22 mouse cellular contexts compared by ENCODE assay signal in the genomic region with DNA sequence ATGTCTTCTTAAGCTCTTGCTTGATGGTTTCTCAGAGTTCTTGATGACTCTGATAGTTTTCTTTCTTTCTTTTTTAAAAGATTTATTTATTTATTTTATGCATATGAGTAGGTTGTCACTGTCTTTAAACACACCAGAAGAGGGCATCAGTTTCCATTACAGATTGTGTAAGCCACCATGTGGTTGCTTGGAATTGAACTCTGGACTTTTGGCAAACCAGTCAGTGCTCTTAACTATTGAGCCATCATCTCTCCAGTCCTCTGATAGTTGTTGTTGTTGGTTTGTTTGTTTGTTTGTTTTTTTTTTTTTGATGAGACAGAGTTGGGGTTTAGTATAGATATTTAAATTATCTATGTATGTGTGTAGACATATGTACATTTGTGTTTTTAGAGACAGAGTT. TPM values are rescaled to one million over a fixed set of nuclear protein-coding genes. Genes with fewer than 3 reads are reported as not detected.
DNase-seq lines count a peak whose midpoint lies in the region; ATAC-seq and TF ChIP-seq lines count a peak whose summit lies in the region.
"Had no signal": no experiment of that assay in that cellular context is flagged by ENCODE, and none has a peak within 500 bp of the region (broad histone marks: within the 10 kb centered on the region; RNA-seq: fewer than 3 reads in every experiment).

No protein-coding gene starts in this region.

- H3K9ac ChIP-seq in liver, postnatal 0 days (replicated peaks): no peak overlapping the region
- H3K9ac ChIP-seq in liver, embryonic 11.5 days (ENCODE audit: low read depth, low read length): no peak overlapping the region
- H3K9ac ChIP-seq: embryonic facial prominence, embryonic 13.5 days; embryonic facial prominence, embryonic 15.5 days; forebrain, embryonic 12.5 days had no signal

- no peak overlapping the region for H3K4me2 ChIP-seq in liver, postnatal 0 days (ENCODE audit: low read depth, low read length)
- no peak overlapping the region for H3K4me2 ChIP-seq in liver, embryonic 11.5 days
- H3K4me2 ChIP-seq: embryonic facial prominence, embryonic 13.5 days; embryonic facial prominence, embryonic 15.5 days; forebrain, embryonic 12.5 days had no signal

- no peak for TF ChIP-seq EP300 in liver, postnatal 0 days (IDR thresholded peaks at IDR 0.05; ENCODE audit: low read depth)

- ATAC-seq in liver, postnatal 0 days: no peak
- no peak for ATAC-seq in liver, embryonic 11.5 days (replicated peaks; ENCODE audit: low FRiP score)
- ATAC-seq: forebrain, embryonic 14.5 days had no signal

- no peaks in the 10 kb centered on the region for H3K27me3 ChIP-seq in kidney, adult 2 months (replicated peaks; ENCODE audit: control insufficient read depth, insufficient read depth, low read length)
- no peaks in the 10 kb centered on the region for H3K27me3 ChIP-seq in liver, postnatal 0 days (ENCODE audit: insufficient read depth, low read length)
- no peaks in the 10 kb centered on the region for H3K27me3 ChIP-seq in liver, embryonic 11.5 days (replicated peaks; ENCODE audit: control insufficient read depth, insufficient read depth, low read length)
- H3K27me3 ChIP-seq: embryonic facial prominence, embryonic 15.5 days had no signal

- H3K9me3 ChIP-seq in liver, postnatal 0 days (ENCODE audit: low read length): no peaks in the 10 kb centered on the region
- H3K9me3 ChIP-seq in liver, embryonic 11.5 days (ENCODE audit: control insufficient read depth, low read length): no peaks in the 10 kb centered on the region
- H3K9me3 ChIP-seq: embryonic facial prominence, embryonic 13.5 days; embryonic facial prominence, embryonic 15.5 days; forebrain, embryonic 10.5 days; forebrain, embryonic 12.5 days had no signal

- no peak overlapping the region for H3K27ac ChIP-seq in kidney, adult 2 months (ENCODE audit: insufficient read depth, low read depth, low read length)
- H3K27ac ChIP-seq in layer of hippocampus, adult 2 months: no peak overlapping the region
- H3K27ac ChIP-seq in liver, postnatal 0 days (ENCODE audit: low read depth): no peak overlapping the region
- no peak overlapping the region for H3K27ac ChIP-seq in liver, embryonic 11.5 days (ENCODE audit: low read depth, low read length)
- H3K27ac ChIP-seq: embryonic facial prominence, embryonic 13.5 days; embryonic facial prominence, embryonic 15.5 days; forebrain, embryonic 10.5 days; forebrain, embryonic 12.5 days had no signal

- TF ChIP-seq CTCF in kidney, adult 2 months (conservative IDR thresholded peaks at IDR 0.05; ENCODE audit: insufficient read depth, insufficient read length, low read depth, low read length): no peak
- peak; percentile 39; the same call in 1 of the 2 replicates for TF ChIP-seq CTCF in layer of hippocampus, adult 2 months (conservative IDR thresholded peaks at IDR 0.05)
- 0 out of 2 replicates have a peak, but pooled peaks have one; percentile 19 for TF ChIP-seq CTCF in liver, postnatal 0 days (IDR thresholded peaks at IDR 0.05; ENCODE audit: low read depth)

- no peak overlapping the region for H3K4me3 ChIP-seq in kidney, adult 2 months (ENCODE audit: insufficient read depth, low read depth, low read length)
- H3K4me3 ChIP-seq in layer of hippocampus, adult 2 months: no peak overlapping the region
- no peak overlapping the region for H3K4me3 ChIP-seq in liver, postnatal 0 days (ENCODE audit: low read depth, low read length)
- H3K4me3 ChIP-seq in liver, embryonic 11.5 days (ENCODE audit: low read depth, low read length): no peak overlapping the region
- H3K4me3 ChIP-seq: embryonic facial prominence, embryonic 13.5 days; embryonic facial prominence, embryonic 15.5 days; erythroblast, embryonic 14.5 days; forebrain, embryonic 10.5 days; forebrain, embryonic 12.5 days had no signal

- H3K4me1 ChIP-seq in kidney, adult 2 months (ENCODE audit: control insufficient read depth, insufficient read depth, low read length): no peaks in the 10 kb centered on the region
- peaks cover 13% of the 10 kb centered on the region for H3K4me1 ChIP-seq in liver, postnatal 0 days (ENCODE audit: insufficient read depth)
- H3K4me1 ChIP-seq in liver, embryonic 11.5 days (replicated peaks; ENCODE audit: control insufficient read depth, insufficient read depth, low read length): peaks cover 13% of the 10 kb centered on the region

- peak; percentile 28 for DNase-seq in kidney, adult 2 months
- DNase-seq in kidney, postnatal 10 days: no peak
- DNase-seq in layer of hippocampus, adult 2 months (ENCODE audit: low spot score in 2 of 2): no peak
- no peak for DNase-seq in layer of hippocampus, postnatal 36 days
- DNase-seq in liver, postnatal 0 days: no peak
- no peak for DNase-seq in liver, embryonic 11.5 days (ENCODE audit: low spot score)
- DNase-seq: adrenal gland, adult 2 months; adrenal gland, postnatal 10 days; adrenal gland, postnatal 25 days; cerebellum, adult 11 months; cerebellum, adult 18-20 months; cerebellum, adult 8-10 months; cerebellum, adult 9-11 months; cerebellum, postnatal 14 days; cerebellum, postnatal 36 days; embryo, embryonic 11 days had no signal

- H3K36me3 ChIP-seq in kidney, adult 2 months (ENCODE audit: control insufficient read depth, insufficient read depth, low read length): no peaks in the 10 kb centered on the region
- no peaks in the 10 kb centered on the region; the same call in 1 of the 2 replicates for H3K36me3 ChIP-seq in liver, postnatal 0 days (replicated peaks; ENCODE audit: insufficient read depth, low read length)
- no peaks in the 10 kb centered on the region for H3K36me3 ChIP-seq in liver, embryonic 11.5 days (ENCODE audit: control insufficient read depth, insufficient read depth, low read length)
- H3K36me3 ChIP-seq: embryonic facial prominence, embryonic 13.5 days; embryonic facial prominence, embryonic 15.5 days; forebrain, embryonic 10.5 days; forebrain, embryonic 12.5 days had no signal

- TF ChIP-seq POLR2A in kidney, adult 2 months (IDR thresholded peaks at IDR 0.05; ENCODE audit: low read depth, low read length): no peak

RNA-seq across cellular contexts. Expression of gene Mga, which starts 21.0 kb away (rescaled TPM):
- 14.7 and 15.3 TPM in 2 replicates for polyA plus RNA-seq in kidney, adult 2 months (2012; rRNA removed)
- total RNA-seq in layer of hippocampus, adult 2 months (2021): 10 to 100 TPM; 66.6 to 72.7 TPM
- total RNA-seq in layer of hippocampus, postnatal 36 days (2021): 10 to 100 TPM; 65.6 to 80.5 TPM
- 4.3 and 4.6 TPM in 2 replicates for polyA plus RNA-seq in liver, postnatal 0 days (2015; fragmentation: Nextera tagmentation; extraction: Ambion mirVana)
- polyA plus RNA-seq in liver, embryonic 11.5 days (2014; fragmentation: Nextera tagmentation; extraction: Ambion mirVana): 22.0 and 23.9 TPM in 2 replicates
